Mouse (Mus musculus) G1E (cell line): Measurements from ENCODE around the gene Efhd2. TPM values are rescaled to one million over a fixed set of nuclear protein-coding genes. Genes with fewer than 3 reads are reported as not detected.

Source experiments
- ATAC-seq: 2 replicates; pipeline ENCODE4 v1.8.0; 2016; ENCODE audit warnings: mild to moderate bottlenecking; ENCODE audit not compliant: insufficient number of reproducible peaks, poor library complexity, low FRiP score, severe bottlenecking; ENCODE audit errors: extremely low read depth
- DNase-seq: peaks from one replicate; pipeline ENCODE4 v3.0.0; 2012; ENCODE audit warnings: low spot score
- H3K27me3 ChIP-seq: 2 replicates; pipeline ENCODE4 v1.6.1; 2012; ENCODE audit warnings: mild to moderate bottlenecking, low read length, inconsistent platforms; ENCODE audit not compliant: insufficient read depth
- H3K36me3 ChIP-seq: replicated peaks from 2 replicates; pipeline ENCODE3; 2012; ENCODE audit warnings: mild to moderate bottlenecking, inconsistent platforms
- H3K4me1 ChIP-seq: 2 replicates; pipeline ENCODE4 v1.6.1; 2012; ENCODE audit warnings: low read depth, low read length, inconsistent platforms, mixed read lengths; ENCODE audit not compliant: insufficient read depth
- H3K4me3 ChIP-seq: 2 replicates; pipeline ENCODE4 v1.5.1; 2012; ENCODE audit warnings: low read depth, mild to moderate bottlenecking, inconsistent platforms, low read length, moderate library complexity, mixed read lengths
- H3K9me3 ChIP-seq: replicated peaks from 2 replicates; pipeline ENCODE4 v1.6.1; 2012; ENCODE audit warnings: inconsistent platforms
- CTCF ChIP-seq: IDR thresholded peaks from 2 replicates; pipeline ENCODE4 v1.5.1; 2012; ENCODE audit warnings: low read depth, low read length, inconsistent platforms, mixed read lengths
- GATA1 ChIP-seq: IDR thresholded peaks from 2 replicates; pipeline ENCODE4 v1.6.1; 2012; ENCODE audit warnings: borderline replicate concordance, low read length, inconsistent platforms, mixed read lengths
- GATA2 ChIP-seq: IDR thresholded peaks from 2 replicates; pipeline ENCODE4 v1.6.1; 2012; ENCODE audit warnings: low read depth, low read length, inconsistent platforms, borderline replicate concordance
- POLR2AphosphoS5 ChIP-seq: IDR thresholded peaks from 2 replicates; pipeline ENCODE4 v1.6.1; 2012; ENCODE audit warnings: low read depth, low read length, inconsistent platforms; ENCODE audit not compliant: insufficient replicate concordance
- TAL1 ChIP-seq: conservative IDR thresholded peaks from 2 replicates; pipeline ENCODE4 v1.6.1; 2012; ENCODE audit warnings: low read depth, low read length, inconsistent platforms, mixed read lengths
- polyA plus RNA-seq: library from polyadenylated mRNA; stranded (reverse); fragments of >175 nt; gene quantifications from 2 replicates; pipeline ENCODE4 v1.2.3, GENCODE M21; 2012
- total RNA-seq, 2 experiments: library from RNA; stranded (forward) in 1 of 2; stranded (reverse) in 1 of 2; fragments of 200-1000 nt in 1 of 2; fragments of >200 nt in 1 of 2; fragmentation: Nextera tagmentation in 1 of 2; gene quantifications; 2 replicates each; pipeline ENCODE4 v1.2.3; 2014 to 2017

The Efhd2 gene
- total RNA-seq (2014; fragmentation: Nextera tagmentation), result 30.8 and 31.9 TPM in 2 replicates
- 37.3 and 44.1 TPM in 2 replicates for total RNA-seq (2017)
- polyA plus RNA-seq, result 56.1 and 59.5 TPM in 2 replicates

DNA sequence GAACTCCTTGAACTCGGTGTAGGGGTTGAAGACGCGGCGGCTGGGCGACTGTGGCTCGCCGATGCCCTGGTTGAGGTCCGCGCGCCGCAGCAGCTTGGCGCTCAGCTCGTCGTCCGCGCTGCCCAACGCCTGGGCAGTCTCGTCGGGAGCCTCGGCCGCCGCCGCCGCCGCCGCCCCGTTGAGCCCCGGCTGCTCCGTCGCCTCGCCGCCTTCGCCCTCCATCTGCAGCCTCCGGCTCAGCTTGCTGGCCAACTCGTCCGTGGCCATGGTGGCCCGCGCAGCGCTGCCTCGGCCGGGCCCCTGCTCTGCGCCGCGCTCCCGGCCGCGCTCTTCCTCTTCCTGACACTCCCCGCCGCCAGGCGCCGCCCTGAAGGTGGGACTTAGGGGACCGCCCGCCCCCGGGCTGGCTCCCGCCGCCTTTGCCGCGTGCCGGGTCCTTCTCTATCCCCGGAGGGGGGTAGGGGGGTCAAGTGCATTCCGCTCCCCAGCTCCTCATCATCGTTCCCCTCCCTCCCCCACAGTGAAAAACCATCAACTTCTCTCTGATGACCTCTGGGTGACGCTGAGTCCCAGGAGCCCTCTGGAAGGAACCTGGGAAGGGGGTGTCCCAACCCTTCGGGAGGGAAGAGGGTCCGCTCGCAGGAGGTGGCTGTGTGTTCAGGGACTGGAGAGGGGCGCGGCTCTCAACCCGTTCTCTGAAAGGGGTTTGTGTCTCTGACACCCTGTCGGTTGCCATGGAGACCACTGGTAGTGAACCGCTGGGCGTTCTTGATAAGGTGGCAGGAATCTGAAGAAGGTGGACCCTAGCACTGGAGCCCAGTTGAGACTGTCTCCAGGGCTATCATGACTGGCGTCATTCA lies at the start of gene Efhd2:
Gene Efhd2 (minus strand): TSS at position 320 of the 860 bp plus-strand sequence.
- Histone ChIP-seq H3K27me3 (peaks cover 24% of the 10 kb centered on the region), H3K9me3 (no peaks in the 10 kb centered on the region), H3K4me1 (peaks cover 58% of the 10 kb centered on the region), H3K4me3 (peak within 1 kb of the TSS; percentile 84), H3K36me3 (peaks cover 36% of the 10 kb centered on the region)
- DNase-seq, result peak; percentile 96
- peak; percentile 72 for ATAC-seq
- peak; percentile 52; the same call in 1 of the 2 replicates for TF ChIP-seq TAL1
- no peak for TF ChIP-seq CTCF

GRCm38 (mm10) chr4:141923961-141924360 lies 49.2 kb upstream of the Efhd2 start:
- ATAC-seq, result no peak
- Histone ChIP-seq H3K27me3 (no peaks in the 10 kb centered on the region; the same call in 1 of the 2 replicates), H3K36me3 (no peaks in the 10 kb centered on the region), H3K9me3 (peaks cover 2% of the 10 kb centered on the region; the same call in 1 of the 2 replicates), H3K4me3 (no peak overlapping the region), H3K4me1 (no peaks in the 10 kb centered on the region)
- no peak for DNase-seq
- TF ChIP-seq GATA2 (no peak), TAL1 (no peak), POLR2AphosphoS5 (no peak), CTCF (no peak), GATA1 (no peak)

DNA sequence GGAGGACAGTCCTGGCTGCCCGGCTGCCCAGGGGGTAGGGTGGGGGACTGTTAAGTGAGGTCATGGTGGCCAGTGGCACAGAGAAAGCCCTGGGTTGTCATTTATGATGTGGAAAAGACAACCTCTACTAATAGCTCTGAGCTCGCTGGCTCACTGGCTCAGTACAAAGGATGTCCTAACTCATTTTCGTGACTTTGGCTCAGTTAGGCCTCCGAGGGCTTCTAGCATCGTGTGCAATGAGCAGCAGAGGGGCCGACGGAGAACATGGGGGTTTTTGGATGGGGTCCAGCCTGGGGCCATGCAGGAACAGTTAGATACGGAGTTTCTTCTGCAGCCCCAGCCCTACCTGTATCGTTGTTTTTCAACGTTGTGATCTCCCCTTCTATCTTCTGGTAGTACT lies 45.7 kb upstream of the Efhd2 start:
- ATAC-seq (no peak), DNase-seq (no peak)
- Histone ChIP-seq H3K4me3 (no peak overlapping the region), H3K9me3 (no peaks in the 10 kb centered on the region), H3K27me3 (peaks cover 7% of the 10 kb centered on the region; the same call in 1 of the 2 replicates), H3K36me3 (no peaks in the 10 kb centered on the region), H3K4me1 (no peaks in the 10 kb centered on the region)
- TF ChIP-seq CTCF (no peak), TAL1 (no peak), GATA1 (no peak), POLR2AphosphoS5 (no peak), GATA2 (no peak)

GRCm38 (mm10) chr4:141917735-141918419 lies 43.2 kb upstream of the Efhd2 start:
- no peak overlapping the region for H3K4me3 ChIP-seq
- no peaks in the 10 kb centered on the region for H3K9me3 ChIP-seq
- no peak for TF ChIP-seq TAL1
- no peak for TF ChIP-seq GATA1
- TF ChIP-seq POLR2AphosphoS5, result no peak
- no peak for TF ChIP-seq GATA2
- no peak for TF ChIP-seq CTCF
- no peaks in the 10 kb centered on the region for H3K4me1 ChIP-seq
- peaks cover 7% of the 10 kb centered on the region; the same call in 1 of the 2 replicates for H3K27me3 ChIP-seq
- ATAC-seq, result no peak
- H3K36me3 ChIP-seq, result no peaks in the 10 kb centered on the region
- DNase-seq, result no peak

DNA sequence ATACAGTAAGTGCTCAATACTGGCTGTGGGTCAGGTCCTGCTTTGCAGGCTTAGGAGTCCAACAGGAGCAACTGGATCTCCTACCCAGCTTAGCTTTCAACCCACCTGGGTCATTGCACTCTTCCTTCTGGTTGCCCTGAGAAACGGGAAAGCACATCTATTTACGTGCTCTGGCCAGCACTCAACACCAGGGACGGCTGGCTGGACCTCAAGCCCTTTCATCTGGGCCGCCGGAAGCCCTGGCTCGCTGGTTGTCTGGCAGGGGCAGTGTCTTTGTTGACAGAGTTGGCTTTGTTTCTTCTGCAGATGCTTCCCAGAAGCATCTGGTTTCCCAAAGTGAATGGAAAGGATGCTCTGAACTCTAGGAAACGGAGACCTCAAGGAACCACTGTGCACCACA lies 39.3 kb upstream of the Efhd2 start:
- Histone ChIP-seq H3K4me1 (no peaks in the 10 kb centered on the region), H3K36me3 (no peaks in the 10 kb centered on the region), H3K27me3 (peaks cover 7% of the 10 kb centered on the region; the same call in 1 of the 2 replicates), H3K4me3 (no peak overlapping the region), H3K9me3 (no peaks in the 10 kb centered on the region)
- no peak for ATAC-seq
- no peak for DNase-seq
- no peak for TF ChIP-seq CTCF
- TF ChIP-seq GATA1, result no peak
- no peak for TF ChIP-seq GATA2
- TF ChIP-seq POLR2AphosphoS5, result no peak
- TF ChIP-seq TAL1, result no peak

DNA sequence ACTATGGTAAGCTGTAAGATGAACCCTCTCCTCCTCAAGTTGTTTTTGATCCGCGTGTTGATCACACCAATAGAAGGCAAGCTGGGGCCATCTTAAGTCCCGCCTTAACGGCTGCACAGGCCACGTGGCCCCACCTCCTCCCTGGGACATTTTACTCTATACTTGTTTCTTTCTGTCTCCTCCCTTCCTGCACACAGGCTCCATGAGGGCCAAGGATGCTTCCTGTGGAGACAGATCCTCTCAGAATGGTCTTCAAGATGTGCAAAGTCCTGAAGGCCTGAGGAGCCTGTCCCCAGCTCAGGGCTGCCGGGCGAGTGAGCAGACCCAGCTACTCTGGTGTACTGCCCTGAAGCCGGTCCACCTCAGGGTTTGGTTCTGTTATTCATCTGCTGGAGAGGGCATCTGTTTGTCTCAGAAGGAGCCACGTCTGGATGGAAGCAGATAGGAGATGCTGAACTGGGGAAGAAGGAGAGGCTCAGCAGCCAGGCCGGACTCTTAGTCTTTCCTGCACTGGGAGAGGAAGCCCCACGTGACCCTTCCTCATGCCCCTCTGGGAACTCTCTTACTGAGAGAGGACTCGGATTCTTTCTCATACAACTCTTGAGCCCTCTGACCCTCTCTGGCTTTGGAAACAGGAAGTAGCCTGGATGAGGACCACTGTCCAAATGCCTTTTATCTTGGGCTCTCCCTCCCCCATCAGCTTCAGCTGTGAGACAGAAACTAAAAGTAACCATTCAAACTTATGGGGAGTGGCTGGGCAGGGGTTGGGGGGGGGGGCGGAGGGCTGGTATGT lies 38.7 kb upstream of the Efhd2 start:
- ATAC-seq (no peak), DNase-seq (no peak)
- H3K27me3 ChIP-seq, result peaks cover 7% of the 10 kb centered on the region; the same call in 1 of the 2 replicates
- no peak overlapping the region for H3K4me3 ChIP-seq
- TF ChIP-seq TAL1, result no peak
- TF ChIP-seq GATA2, result no peak
- no peak for TF ChIP-seq POLR2AphosphoS5
- no peak for TF ChIP-seq CTCF
- no peak for TF ChIP-seq GATA1
- no peaks in the 10 kb centered on the region for H3K4me1 ChIP-seq
- no peaks in the 10 kb centered on the region for H3K9me3 ChIP-seq
- no peaks in the 10 kb centered on the region for H3K36me3 ChIP-seq
